Mouse (Mus musculus) G1E-ER4 (cell line): ENCODE results near the gene Fndc4. TPM values are rescaled to one million over a fixed set of nuclear protein-coding genes. Genes with fewer than 3 reads are reported as not detected.

Source experiments
- GATA1 ChIP-seq: IDR thresholded peaks from one replicate; pipeline ENCODE4 v1.8.0; 2012; ENCODE audit warnings: low read length, inconsistent platforms
- polyA plus RNA-seq: library from polyadenylated mRNA; stranded (reverse); fragments of >175 nt; gene quantifications from 2 replicates; pipeline ENCODE4 v1.2.3, GENCODE M21; 2012

Fndc4 gene
- polyA plus RNA-seq, 1 experiment = not detected

- TF ChIP-seq GATA1 = no peak
Observed at GRCm38 (mm10) chr5:31288655-31289054, 7.2 kb downstream of the Fndc4 start.

GRCm38 (mm10) chr5:31288225-31288624 is 7.7 kb downstream of the Fndc4 start:
- no peak for TF ChIP-seq GATA1

- no peak for TF ChIP-seq GATA1
Observed at GRCm38 (mm10) chr5:31279245-31279988, 16.5 kb downstream of the Fndc4 start.

- TF ChIP-seq GATA1 = no peak
Observed at GRCm38 (mm10) chr5:31273018-31273417, 22.9 kb downstream of the Fndc4 start.

- no peak for TF ChIP-seq GATA1
Observed at GRCm38 (mm10) chr5:31267686-31268085, 28.2 kb downstream of the Fndc4 start.

DNA sequence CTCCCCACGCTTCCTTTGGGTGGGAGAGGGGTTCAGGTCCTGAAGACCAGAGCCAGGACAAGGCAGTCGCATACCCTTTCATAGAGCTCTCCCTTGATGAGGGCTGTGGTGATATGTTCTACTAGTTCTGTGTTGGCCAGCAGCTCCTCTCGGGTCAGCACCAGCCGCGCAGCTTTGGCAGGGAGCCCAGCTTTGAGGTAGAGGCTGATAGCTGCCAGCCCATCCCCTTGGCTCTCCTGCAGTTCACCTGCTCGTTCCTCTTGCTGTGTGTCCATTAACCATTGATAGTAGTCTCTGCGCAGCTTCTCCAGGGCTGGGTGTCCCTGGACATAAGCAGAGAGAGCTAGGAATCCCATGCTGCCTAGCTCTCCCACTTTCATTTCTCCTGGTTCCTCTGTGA is 29.8 kb downstream of the Fndc4 start:
- no peak for TF ChIP-seq GATA1

DNA sequence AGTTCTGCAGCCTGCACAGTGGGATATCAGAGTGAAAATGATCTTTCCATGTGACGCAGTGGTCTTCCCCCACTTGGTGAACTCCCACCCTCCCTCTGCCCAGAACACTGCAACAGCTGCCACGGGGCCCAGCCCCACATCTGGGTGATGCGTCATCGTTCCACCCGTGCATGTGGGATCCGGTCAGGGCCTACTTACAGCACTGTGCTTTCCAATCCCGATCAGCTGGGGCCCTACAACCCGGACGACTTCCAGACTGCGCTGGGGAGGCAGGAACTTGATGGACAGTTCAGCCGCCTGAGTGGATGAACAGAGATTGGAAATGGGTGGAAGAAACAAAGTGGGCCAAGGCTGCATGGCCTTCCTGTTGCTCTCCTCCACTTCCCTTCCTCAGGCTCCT is 38.3 kb downstream of the Fndc4 start:
- no peak for TF ChIP-seq GATA1

DNA sequence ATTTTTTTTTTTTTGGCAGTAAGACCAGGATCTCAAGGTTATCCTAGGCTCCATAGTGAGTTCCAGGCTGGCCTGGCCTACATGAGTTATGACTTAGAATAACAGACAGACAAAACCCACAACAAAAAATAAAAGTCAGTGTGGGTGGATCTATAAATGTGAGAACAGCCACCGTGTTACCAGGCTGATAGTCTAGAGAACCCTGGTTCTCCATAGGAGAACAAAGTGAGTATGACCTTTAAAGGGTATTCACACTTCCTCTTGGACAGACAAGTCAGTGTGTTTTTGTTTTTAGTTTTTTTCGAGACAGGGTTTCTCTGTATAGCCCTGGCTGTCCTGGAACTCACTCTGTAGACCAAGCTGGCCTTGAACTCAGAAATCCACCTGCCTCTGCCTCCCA is 39.9 kb downstream of the Fndc4 start:
- no peak for TF ChIP-seq GATA1

GRCm38 (mm10) chr5:31255381-31255780 is 40.5 kb downstream of the Fndc4 start:
- no peak for TF ChIP-seq GATA1

DNA sequence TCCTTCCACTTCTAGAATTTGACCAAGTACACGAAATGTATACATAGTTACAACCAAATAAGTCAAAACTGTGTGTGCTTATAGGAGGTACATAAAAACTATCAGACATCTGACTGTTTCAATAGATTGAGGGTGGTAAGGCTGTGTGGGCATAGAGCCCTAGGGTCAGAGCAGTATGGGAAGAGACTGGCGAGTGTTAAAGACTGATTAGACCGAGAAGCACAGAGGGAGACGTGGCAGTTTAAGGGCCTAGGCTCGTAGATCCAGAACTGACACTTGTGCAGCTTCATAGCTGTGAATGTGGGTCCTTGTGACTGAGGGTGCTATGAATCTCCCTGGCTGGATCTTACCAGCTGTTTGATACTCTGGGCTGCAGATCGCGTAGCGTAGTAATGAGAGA is 41.0 kb downstream of the Fndc4 start:
- no peak for TF ChIP-seq GATA1

DNA sequence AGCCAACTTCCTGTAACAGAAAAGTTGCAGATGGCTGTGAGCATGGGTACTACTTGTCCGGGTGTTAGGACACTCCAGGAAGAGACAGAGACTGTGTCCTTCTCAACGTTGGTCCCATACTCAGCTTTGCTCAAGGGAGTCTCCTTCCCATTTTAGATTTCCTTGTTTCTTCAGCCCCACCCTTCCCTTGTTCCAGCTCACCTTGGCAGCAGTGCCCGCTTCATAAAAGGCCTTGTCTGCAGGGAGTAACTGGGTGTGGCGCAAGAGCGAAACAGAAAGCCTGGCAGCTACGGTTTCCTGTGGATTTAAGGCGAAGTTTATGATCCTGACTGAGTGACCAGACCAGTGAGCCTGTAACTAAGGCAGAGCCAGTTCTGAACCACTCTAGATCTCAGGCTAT is 41.4 kb downstream of the Fndc4 start:
- TF ChIP-seq GATA1 = no peak

DNA sequence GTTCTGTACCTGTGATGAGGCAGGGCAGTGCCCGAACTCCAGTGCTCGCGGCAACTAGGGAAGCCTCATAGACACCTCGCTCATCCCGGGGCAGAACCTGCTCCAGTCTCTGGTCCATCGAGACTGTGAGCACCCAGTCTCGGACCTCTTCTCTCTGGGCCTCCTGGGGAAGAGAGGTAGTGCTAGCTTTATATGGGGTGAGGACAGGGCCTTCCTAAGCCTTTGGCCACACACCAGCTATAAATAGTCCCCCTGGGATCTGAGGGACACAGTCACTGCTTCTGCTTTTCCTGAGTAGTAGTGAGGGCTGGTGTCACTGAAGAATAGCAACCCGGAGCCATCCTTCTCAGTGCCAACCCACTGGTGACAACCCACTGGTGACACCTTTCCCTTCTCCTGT is 42.1 kb downstream of the Fndc4 start:
- TF ChIP-seq GATA1 = no peak

- no peak for TF ChIP-seq GATA1
Observed at GRCm38 (mm10) chr5:31252795-31253545, 42.9 kb downstream of the Fndc4 start.

DNA sequence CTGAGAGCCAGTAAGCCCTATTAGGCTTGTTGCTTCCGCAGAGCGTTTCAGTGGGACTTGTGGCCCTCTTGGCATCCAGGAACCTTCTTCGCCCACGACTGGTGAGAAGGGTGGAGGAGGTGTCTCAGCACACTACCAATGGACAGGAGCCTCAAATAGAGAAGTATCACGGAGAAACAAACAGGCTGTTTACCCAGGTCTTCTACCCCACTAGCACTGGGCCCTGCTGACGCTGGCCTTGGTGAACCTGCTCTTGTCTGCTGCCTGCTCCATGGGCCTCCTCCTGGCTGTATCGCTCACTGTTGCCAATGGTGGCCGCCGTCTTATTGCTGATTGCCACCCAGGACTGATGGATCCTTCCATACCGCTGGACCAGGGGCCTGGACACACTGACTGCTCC is 43.7 kb downstream of the Fndc4 start:
- no peak for TF ChIP-seq GATA1

DNA sequence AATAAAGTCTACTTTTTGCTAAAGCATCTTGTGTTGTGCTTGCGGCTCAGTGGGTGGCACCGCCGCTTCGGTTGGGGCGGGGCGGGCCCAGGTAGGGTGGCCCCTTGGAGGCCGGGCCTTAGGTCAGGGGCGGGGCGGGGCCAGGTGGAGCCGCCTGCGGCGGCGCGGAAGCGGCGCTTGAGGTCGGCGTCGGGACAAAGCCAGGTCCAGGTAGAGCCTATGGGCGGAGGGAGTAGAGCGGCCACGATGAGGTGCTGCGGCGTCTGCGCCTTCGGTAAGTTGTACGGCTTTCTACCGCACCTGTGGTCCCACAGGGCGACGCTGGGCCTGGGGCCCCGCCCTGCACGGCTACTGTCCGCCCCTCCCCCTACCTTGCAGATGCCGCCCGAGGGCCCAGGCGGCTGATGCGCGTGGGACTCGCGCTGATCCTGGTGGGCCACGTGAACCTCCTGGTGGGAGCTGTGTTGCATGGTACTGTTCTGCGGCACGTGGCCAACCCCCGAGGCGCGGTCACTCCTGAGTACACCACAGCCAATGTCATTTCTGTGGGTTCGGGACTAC is 44.3 kb downstream of the Fndc4 start, which contains the start of gene Krtcap3:
Gene Krtcap3 (plus strand): TSS at position 151 of the 561 bp plus-strand sequence.
- no peak for TF ChIP-seq GATA1

DNA sequence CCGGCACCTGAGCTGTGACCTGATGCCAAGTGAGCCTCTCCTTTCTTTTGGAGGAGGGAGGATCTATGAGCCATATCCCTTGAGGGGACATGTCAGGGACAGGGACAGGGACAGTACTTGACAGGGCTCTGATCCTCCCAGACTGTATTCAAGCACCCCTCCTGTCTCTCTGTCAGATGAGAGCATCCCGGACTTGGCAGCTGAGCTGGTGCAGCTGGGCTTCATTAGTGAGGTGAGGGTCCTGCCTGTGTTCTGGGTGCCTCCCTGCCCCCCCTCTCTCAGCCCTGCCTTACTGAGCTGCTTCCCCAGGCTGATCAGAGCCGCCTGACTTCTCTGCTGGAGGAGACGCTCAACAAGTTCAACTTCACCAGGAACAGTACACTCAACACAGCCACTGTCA is 45.2 kb downstream of the Fndc4 start:
- no peak for TF ChIP-seq GATA1

Other genes starting within 250 kb of the Fndc4 start
- 15.6 and 22.3 TPM in 2 replicates for gene Atraid, start 247.8 kb downstream of the Fndc4 start, polyA plus RNA-seq
- 5.7 and 15.3 TPM in 2 replicates for gene Slc5a6, start 247.2 kb downstream of the Fndc4 start, polyA plus RNA-seq
- 640 and 661 TPM in 2 replicates for gene Cad, start 241.3 kb downstream of the Fndc4 start, polyA plus RNA-seq
- gene Dnajc5g, start 189.8 kb downstream of the Fndc4 start, polyA plus RNA-seq = not detected in 2 replicates
- not detected in 2 replicates for gene Slc30a3, start 187.8 kb downstream of the Fndc4 start, polyA plus RNA-seq
- not detected in 2 replicates for gene Trim54, start 179.4 kb downstream of the Fndc4 start, polyA plus RNA-seq
- gene Ucn, start 157.3 kb downstream of the Fndc4 start, polyA plus RNA-seq = not detected in 2 replicates
- 25.8 and 30.0 TPM in 2 replicates for gene Mpv17, start 141.8 kb downstream of the Fndc4 start, polyA plus RNA-seq
- 0.95 and 12.6 TPM in 2 replicates for gene Gm29609, start 116.2 kb downstream of the Fndc4 start, polyA plus RNA-seq
- 68.0 and 86.7 TPM in 2 replicates for gene Gtf3c2, start 115.9 kb downstream of the Fndc4 start, polyA plus RNA-seq
- 48.5 and 68.0 TPM in 2 replicates for gene Snx17, start 102.9 kb downstream of the Fndc4 start, polyA plus RNA-seq
- 235 and 311 TPM in 2 replicates for gene Eif2b4, start 102.7 kb downstream of the Fndc4 start, polyA plus RNA-seq
- gene Zfp513, start 93.8 kb downstream of the Fndc4 start, polyA plus RNA-seq = 24.4 and 32.0 TPM in 2 replicates
- gene Ppm1g, start 75.4 kb downstream of the Fndc4 start, polyA plus RNA-seq = 408 and 497 TPM in 2 replicates
- 14.4 and 18.7 TPM in 2 replicates for gene Nrbp1, start 55.2 kb downstream of the Fndc4 start, polyA plus RNA-seq
- gene Gm9970, start 54.8 kb downstream of the Fndc4 start, polyA plus RNA-seq = 0.16 and 0.54 TPM in 2 replicates
- 8.9 and 12.1 TPM in 2 replicates for gene Krtcap3, start 44.4 kb downstream of the Fndc4 start, polyA plus RNA-seq
- gene Ift172, start 5.0 kb downstream of the Fndc4 start, polyA plus RNA-seq = 24.8 and 33.1 TPM in 2 replicates
- gene Gckr, start 1.4 kb upstream of the Fndc4 start, polyA plus RNA-seq = 0.03 and 0.08 TPM in 2 replicates
- 15.1 and 15.3 TPM in 2 replicates for gene Zfp512, start 156.4 kb upstream of the Fndc4 start, polyA plus RNA-seq
- not detected in 2 replicates for gene 4930548H24Rik, start 189.7 kb upstream of the Fndc4 start, polyA plus RNA-seq
- gene Gpn1, start 198.7 kb upstream of the Fndc4 start, polyA plus RNA-seq = 31.2 and 46.7 TPM in 2 replicates
- gene Slc4a1ap, start 230.9 kb upstream of the Fndc4 start, polyA plus RNA-seq = 19.6 and 20.0 TPM in 2 replicates
- 4.6 and 14.5 TPM in 2 replicates for gene Supt7l, start 231.7 kb upstream of the Fndc4 start, polyA plus RNA-seq